Comparison of ENCODE assay signal across 18 mouse cellular contexts in genomic region chr5:67449957-67450630, GRCm38 (mm10). TPM values are rescaled to one million over a fixed set of nuclear protein-coding genes. Genes with fewer than 3 reads are reported as not detected.
DNase-seq lines count a peak whose midpoint lies in the region; ATAC-seq and TF ChIP-seq lines count a peak whose summit lies in the region.
"Had no signal": no experiment of that assay in that cellular context is flagged by ENCODE, and none has a peak within 500 bp of the region (broad histone marks: within the 10 kb centered on the region; RNA-seq: fewer than 3 reads in every experiment).

No protein-coding gene starts in this region.

- TF ChIP-seq CTCF in intestine, postnatal 0 days (IDR thresholded peaks at IDR 0.05; ENCODE audit: low read depth): no peak

- 0 out of 2 replicates have a peak overlapping the region, but pooled peaks have one; percentile 6 for H3K4me2 ChIP-seq in intestine, postnatal 0 days (replicated peaks; ENCODE audit: low read depth)
- H3K4me2 ChIP-seq in intestine, embryonic 15.5 days (replicated peaks): no peak overlapping the region
- no peak overlapping the region for H3K4me2 ChIP-seq in midbrain, embryonic 16.5 days (ENCODE audit: low read length)
- H3K4me2 ChIP-seq: embryonic facial prominence, embryonic 13.5 days; hindbrain, embryonic 14.5 days; lung, embryonic 15.5 days; midbrain, embryonic 12.5 days; stomach, embryonic 15.5 days had no signal

- H3K9me3 ChIP-seq in intestine, postnatal 0 days (ENCODE audit: control insufficient read depth): no peaks in the 10 kb centered on the region
- H3K9me3 ChIP-seq in intestine, embryonic 15.5 days: no peaks in the 10 kb centered on the region
- no peaks in the 10 kb centered on the region for H3K9me3 ChIP-seq in midbrain, embryonic 16.5 days (replicated peaks; ENCODE audit: control insufficient read depth, low read length, poor library complexity, severe bottlenecking)
- H3K9me3 ChIP-seq: embryonic facial prominence, embryonic 13.5 days; lung, embryonic 15.5 days; midbrain, embryonic 12.5 days; stomach, embryonic 15.5 days had no signal

- no peaks in the 10 kb centered on the region for H3K36me3 ChIP-seq in intestine, postnatal 0 days (ENCODE audit: control insufficient read depth, insufficient read depth)
- no peaks in the 10 kb centered on the region for H3K36me3 ChIP-seq in intestine, embryonic 15.5 days
- H3K36me3 ChIP-seq in midbrain, embryonic 16.5 days (ENCODE audit: control insufficient read depth, insufficient read depth, low read length): no peaks in the 10 kb centered on the region
- H3K36me3 ChIP-seq: embryonic facial prominence, embryonic 13.5 days; lung, embryonic 15.5 days; midbrain, embryonic 12.5 days; stomach, embryonic 15.5 days had no signal

- peak; percentile 38 for DNase-seq in CD4-positive, CD25-positive, alpha-beta regulatory T cell, adult 2 months (ENCODE audit: low read depth, low spot score)
- DNase-seq in naive thymus-derived CD4-positive, alpha-beta T cell, adult 2 months (ENCODE audit: low read depth): peak; percentile 43
- DNase-seq in kidney, postnatal 36 days: no peak
- no peak for DNase-seq in gastrocnemius, postnatal 14 days
- DNase-seq: adrenal gland, postnatal 25 days; kidney, adult 9 months; layer of hippocampus, postnatal 36 days; right cerebral cortex, postnatal 25 days had no signal

- 73% methylated on average over 21 of the region's 21 CpGs for WGBS in intestine, postnatal 0 days
- WGBS in intestine, embryonic 15.5 days: 79% methylated on average over 21 of the region's 21 CpGs
- 90% methylated on average over 21 of the region's 21 CpGs for WGBS in midbrain, embryonic 16.5 days

- ATAC-seq in intestine, postnatal 0 days: no peak
- no peak for ATAC-seq in intestine, embryonic 15.5 days
- peak; percentile 68 to 77 for ATAC-seq in hematopoietic stem cell, adult 5-6 weeks (replicated peaks in 1 of 2; ENCODE audit: insufficient read depth in 1 of 2, low FRiP score in 2 of 2, low TSS enrichment in 1 of 2, low read depth in 1 of 2, poor library complexity in 2 of 2, severe bottlenecking in 2 of 2)
- no peak for ATAC-seq in midbrain, embryonic 16.5 days
- ATAC-seq: activated CD4-positive, CD25-positive, alpha-beta regulatory T cell, adult 4 months had no signal

- H3K4me3 ChIP-seq in intestine, postnatal 0 days (ENCODE audit: low read depth, low read length): no peak overlapping the region; the same call in 1 of the 2 replicates
- H3K4me3 ChIP-seq in intestine, embryonic 15.5 days (replicated peaks): no peak overlapping the region
- H3K4me3 ChIP-seq in midbrain, embryonic 16.5 days (ENCODE audit: low read depth, low read length): no peak overlapping the region
- H3K4me3 ChIP-seq: embryonic facial prominence, embryonic 13.5 days; lung, embryonic 15.5 days; midbrain, embryonic 12.5 days; stomach, embryonic 15.5 days had no signal

- intact Hi-C loops in gastrocnemius, postnatal 14 days (cut with DNase I; ENCODE audit: low total_unique reads): no loop called here

- no peaks in the 10 kb centered on the region for H3K4me1 ChIP-seq in intestine, postnatal 0 days (replicated peaks; ENCODE audit: control insufficient read depth, insufficient read depth, low read length)
- peaks cover 6% of the 10 kb centered on the region; the same call in 1 of the 2 replicates for H3K4me1 ChIP-seq in intestine, embryonic 15.5 days (replicated peaks)
- no peaks in the 10 kb centered on the region for H3K4me1 ChIP-seq in midbrain, embryonic 16.5 days (ENCODE audit: control insufficient read depth, insufficient read depth, low read length)
- H3K4me1 ChIP-seq: midbrain, embryonic 12.5 days had no signal

- H3K27me3 ChIP-seq in intestine, postnatal 0 days (replicated peaks; ENCODE audit: control insufficient read depth, insufficient read depth, low read length): no peaks in the 10 kb centered on the region
- no peaks in the 10 kb centered on the region for H3K27me3 ChIP-seq in intestine, embryonic 15.5 days (replicated peaks)
- no peaks in the 10 kb centered on the region for H3K27me3 ChIP-seq in midbrain, embryonic 16.5 days (ENCODE audit: control insufficient read depth, insufficient read depth, low read depth, low read length)
- H3K27me3 ChIP-seq: embryonic facial prominence, embryonic 13.5 days; lung, embryonic 15.5 days; stomach, embryonic 15.5 days had no signal

- H3K9ac ChIP-seq in intestine, postnatal 0 days (ENCODE audit: low read depth, low read length): no peak overlapping the region
- no peak overlapping the region for H3K9ac ChIP-seq in intestine, embryonic 15.5 days
- H3K9ac ChIP-seq in midbrain, embryonic 16.5 days (ENCODE audit: low read depth, low read length): no peak overlapping the region
- H3K9ac ChIP-seq: embryonic facial prominence, embryonic 13.5 days; hindbrain, embryonic 14.5 days; lung, embryonic 15.5 days; midbrain, embryonic 12.5 days; stomach, embryonic 15.5 days had no signal

- H3K27ac ChIP-seq in intestine, postnatal 0 days (ENCODE audit: low read depth, low read length): no peak overlapping the region
- no peak overlapping the region for H3K27ac ChIP-seq in intestine, embryonic 15.5 days
- no peak overlapping the region for H3K27ac ChIP-seq in midbrain, embryonic 16.5 days (ENCODE audit: low read length)
- H3K27ac ChIP-seq: embryonic facial prominence, embryonic 13.5 days; hindbrain, embryonic 14.5 days; lung, embryonic 15.5 days; midbrain, embryonic 12.5 days; stomach, embryonic 15.5 days had no signal

RNA-seq across cellular contexts. Expression of gene Bend4, which starts 22.0 kb away (rescaled TPM):
- 4.9 and 5.3 TPM in 2 replicates for polyA plus RNA-seq in intestine, postnatal 0 days (2015; fragmentation: Nextera tagmentation; extraction: Ambion mirVana)
- polyA plus RNA-seq in intestine, embryonic 15.5 days (2015; fragmentation: Nextera tagmentation; extraction: Ambion mirVana): 3.5 and 3.7 TPM in 2 replicates
- 9.6 and 10.1 TPM in 2 replicates for total RNA-seq in hematopoietic stem cell, adult 5-6 weeks (2017)
- 12.6 and 13.8 TPM in 2 replicates for polyA plus RNA-seq in midbrain, embryonic 16.5 days (2015; fragmentation: Nextera tagmentation; extraction: Ambion mirVana)
- total RNA-seq in gastrocnemius, postnatal 14 days (2021): under 1 TPM; 0.82 to 0.97 TPM

Comparison
In these comparisons a context has a peak if more than half of its experiments do, and no peak if none do; other contexts are left out.
1. ATAC-seq: peak in hematopoietic stem cell, adult 5-6 weeks (2 of 2); none in intestine, postnatal 0 days (single experiment), intestine, embryonic 15.5 days (single experiment) and midbrain, embryonic 16.5 days (single experiment).
2. DNase-seq: peak in CD4-positive, CD25-positive, alpha-beta regulatory T cell, adult 2 months (single experiment) and naive thymus-derived CD4-positive, alpha-beta T cell, adult 2 months (single experiment); none in kidney, postnatal 36 days (0 of 2) and gastrocnemius, postnatal 14 days (single experiment).